Mouse (Mus musculus): ENCODE measurements at regions not wholly inside any gene's neighbourhood (a gene's known extent, or its start where the extent isn't known, plus 50 kb on each side); places are given as distances from the start of the nearest gene placed in this dataset.
"Not testable (repeated sequence)": the region's sequence is repeated elsewhere in the genome, so short reads cannot be mapped to it uniquely, and the experiment has no call there.

GRCm38 (mm10) chr1:23034271-23034670 is 67.8 kb downstream of the 4933415F23Rik start:
- no peak for DNase-seq

- DNase-seq, result no peak
These were observed 78.5 kb downstream of the 4933415F23Rik start for GRCm38 (mm10) chr1:23023536-23023935.

GRCm38 (mm10) chr1:23007784-23008490 is 94.1 kb downstream of the 4933415F23Rik start:
- peak; percentile 79 for DNase-seq

GRCm38 (mm10) chr1:23004882-23005281 is 97.2 kb downstream of the 4933415F23Rik start:
- no peak for DNase-seq

GRCm38 (mm10) chr1:22996665-22997064 is 105.4 kb downstream of the 4933415F23Rik start:
- no peak for DNase-seq

GRCm38 (mm10) chr1:22989521-22990221 is 112.4 kb downstream of the 4933415F23Rik start:
- peak; percentile 61 for DNase-seq

- DNase-seq, result peak; percentile 62
These were observed 114.5 kb downstream of the 4933415F23Rik start for GRCm38 (mm10) chr1:22987521-22987920.

GRCm38 (mm10) chr1:22984276-22984675 is 117.8 kb downstream of the 4933415F23Rik start:
- not testable (repeated sequence) for DNase-seq

GRCm38 (mm10) chr1:22974917-22975316 is 127.1 kb downstream of the 4933415F23Rik start:
- DNase-seq, result no peak

GRCm38 (mm10) chr1:22943995-22944394 is 138.2 kb upstream of the Rims1 start:
- DNase-seq, result no peak

GRCm38 (mm10) chr1:22939816-22940215 is 134.0 kb upstream of the Rims1 start:
- DNase-seq, result no peak

- DNase-seq, result peak; percentile 94
These were observed 125.5 kb upstream of the Rims1 start for GRCm38 (mm10) chr1:22931147-22931896.

GRCm38 (mm10) chr1:22902992-22903391 is 97.2 kb upstream of the Rims1 start:
- DNase-seq, result no peak

GRCm38 (mm10) chr1:22901018-22901625 is 95.3 kb upstream of the Rims1 start:
- DNase-seq, result no peak

- no peak for DNase-seq
These were observed 89.3 kb upstream of the Rims1 start for GRCm38 (mm10) chr1:22895099-22895498.

- no peak for DNase-seq
These were observed 57.2 kb upstream of the Rims1 start for GRCm38 (mm10) chr1:22862985-22863384.

Data from cerebellum, adult 11-12 months (tissue).